Mouse (Mus musculus) liver, postnatal 0 days (tissue): ENCODE measurements at regions not wholly inside any gene's neighbourhood (a gene's known extent, or its start where the extent isn't known, plus 50 kb on each side); places are given as distances from the start of the nearest gene placed in this dataset.

Experiments used
- CTCF ChIP-seq: sonication (generic); IDR thresholded peaks from 2 replicates; pipeline ENCODE4 v1.5.1; 2016; ENCODE audit warnings: antibody characterized with exemption, low read depth
- EP300 ChIP-seq: IDR thresholded peaks from 2 replicates; pipeline ENCODE4 v1.6.1; 2016; ENCODE audit warnings: antibody characterized with exemption, low read depth, mild to moderate bottlenecking

DNA sequence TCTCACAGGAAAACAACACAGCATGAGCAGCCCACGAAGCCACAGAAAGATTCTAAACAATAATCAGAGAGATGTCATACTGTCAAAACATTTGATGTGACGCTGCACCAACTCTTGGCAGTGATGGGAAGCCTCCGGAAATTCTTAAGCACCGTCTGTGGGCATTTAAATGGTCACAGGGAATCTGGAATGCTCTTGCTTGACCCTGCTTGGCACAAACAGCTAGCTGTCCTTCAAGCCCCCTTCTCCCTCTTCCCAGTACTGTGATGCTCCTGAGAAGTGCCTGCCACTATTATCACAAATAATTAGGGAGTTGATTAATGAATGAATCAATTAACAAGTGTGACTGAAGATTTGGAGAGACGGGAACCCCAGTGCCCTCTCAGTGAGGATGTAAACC lies 465.0 kb upstream of the Castor2 start:
- TF ChIP-seq CTCF = no peak
- no peak for TF ChIP-seq EP300
